14 mouse cellular contexts compared by ENCODE assay signal in genomic region chr12:52434021-52434420, GRCm38 (mm10).
A peak's percentile ranks its signal among the peaks of the same experiment; 100 is the strongest.
DNase-seq lines count a peak whose midpoint lies in the region; ATAC-seq lines count a peak whose summit lies in the region.
"Had no signal": no experiment of that assay in that cellular context is flagged by ENCODE, and none has a peak within 500 bp of the region (broad histone marks: within the 10 kb centered on the region; RNA-seq: fewer than 3 reads in every experiment).

No protein-coding gene starts in this region.

- ATAC-seq in megakaryocyte, adult 5-6 weeks (ENCODE audit: poor library complexity, severe bottlenecking), result 0 out of 2 replicates have a peak, but pooled peaks have one; percentile 22
- ATAC-seq: activated CD4-positive, CD25-positive, alpha-beta regulatory T cell, adult 4 months; CD4-positive, CD25-positive, alpha-beta regulatory T cell, adult 4 months; intestine, postnatal 0 days had no signal

- DNase-seq in gastrocnemius, adult 18-20 months (ENCODE audit: low spot score), result peak; percentile 62
- no peak for DNase-seq in gastrocnemius, adult 8-10 months (ENCODE audit: low spot score in 2 of 2)
- DNase-seq in right cerebral cortex, adult 18-20 months, result peak; percentile 28
- no peak for DNase-seq in right cerebral cortex, postnatal 25 days
- peak; percentile 72 to 78 for DNase-seq in adrenal gland, postnatal 36 days
- DNase-seq in B cell, adult 2 months, result no peak
- DNase-seq in cerebellum, adult 9-11 months, result no peak
- DNase-seq: cerebellum, adult 8-10 months; liver, embryonic 13.5 days; thymus, postnatal 25 days had no signal

Comparison
In these comparisons a context has a peak if more than half of its experiments do, and no peak if none do; other contexts are left out.
1. DNase-seq: peak in gastrocnemius, adult 18-20 months (single experiment), right cerebral cortex, adult 18-20 months (single experiment) and adrenal gland, postnatal 36 days (2 of 2); none in gastrocnemius, adult 8-10 months (0 of 2), right cerebral cortex, postnatal 25 days (single experiment), B cell, adult 2 months (0 of 2) and cerebellum, adult 9-11 months (single experiment).